Mouse (Mus musculus) heart, postnatal 0 days (tissue): ENCODE results near the gene Immp2l.

ENCODE experiments used
- CTCF ChIP-seq: IDR thresholded peaks from 2 replicates; pipeline ENCODE4 v1.5.1; 2016; ENCODE audit warnings: antibody characterized with exemption, control low read depth, low read depth
- EP300 ChIP-seq: IDR thresholded peaks from 2 replicates; pipeline ENCODE4 v1.6.1; 2016; ENCODE audit warnings: antibody characterized with exemption, low read depth

GRCm38 (mm10) chr12:41315871-41316270 is 292.0 kb downstream of the Immp2l start:
- TF ChIP-seq CTCF, result no peak
- no peak for TF ChIP-seq EP300
